Mouse (Mus musculus): ENCODE data around the gene Zdhhc19.

The Zdhhc19 gene

GRCm38 (mm10) chr16:32607562-32608343 lies 111.7 kb downstream of the Zdhhc19 start:
- in situ Hi-C loops (cut with MboI, MseI) = loop anchor here (5.0 kb wide), 1 partner anchor 95 kb away; no protein-coding TSS in a partner anchor

- in situ Hi-C loops (cut with MboI, MseI) = loop anchor here (5.0 kb wide), 1 partner anchor 96 kb away; no protein-coding TSS in a partner anchor
Observed at GRCm38 (mm10) chr16:32608344-32608711, 112.3 kb downstream of the Zdhhc19 start.

GRCm38 (mm10) chr16:32608712-32609400 lies 112.8 kb downstream of the Zdhhc19 start, which contains the start of gene Tfrc:
Tfrc (plus strand) TSS chr16:32608920.
- in situ Hi-C loops (cut with MboI, MseI) = loop anchor here (5.0 kb wide), 1 partner anchor 97 kb away; no protein-coding TSS in a partner anchor

- in situ Hi-C loops (cut with MboI, MseI) = loop anchor here (5.0 kb wide), 1 partner anchor 97 kb away; no protein-coding TSS in a partner anchor
Observed at GRCm38 (mm10) chr16:32609401-32609779, 113.3 kb downstream of the Zdhhc19 start.

GRCm38 (mm10) chr16:32610460-32611255 lies 114.6 kb downstream of the Zdhhc19 start:
- in situ Hi-C loops (cut with MboI, MseI) = no loop called here
